Mouse (Mus musculus) stomach, postnatal 0 days (tissue): ENCODE data around the gene Tmem30b.

Experiments
- CTCF ChIP-seq: IDR thresholded peaks from 2 replicates; pipeline ENCODE4 v1.5.1; 2016; ENCODE audit warnings: antibody characterized with exemption, low read depth, mild to moderate bottlenecking, moderate library complexity
- EP300 ChIP-seq: optimal IDR thresholded peaks from 2 replicates; pipeline ENCODE3; 2016; ENCODE audit warnings: antibody characterized with exemption

GRCm38 (mm10) chr12:73547646-73548045 is 1.5 kb upstream of the Tmem30b start:
- TF ChIP-seq CTCF (no peak), EP300 (no peak)
